Mouse (Mus musculus) midbrain, embryonic 12.5 days (tissue): Measurements from ENCODE around the gene Med18. TPM values are rescaled to one million over a fixed set of nuclear protein-coding genes. Genes with fewer than 3 reads are reported as not detected.

ENCODE experiments used
- ATAC-seq: fragments of 200-750 bp; cut with Nextera tagmentation; 2 replicates; pipeline ENCODE4 v1.8.0; 2017; ENCODE audit warnings: low read depth, moderate TSS enrichment, moderate library complexity; ENCODE audit not compliant: low FRiP score
- H3K27ac ChIP-seq: fragments of 300-500 bp; sonication (generic); replicated peaks from 2 replicates; pipeline ENCODE4 v1.5.1; 2016; ENCODE audit warnings: mild to moderate bottlenecking
- H3K27me3 ChIP-seq: fragments of 300-500 bp; sonication (generic); 2 replicates; pipeline ENCODE4 v1.6.1; 2016; ENCODE audit warnings: mild to moderate bottlenecking
- H3K36me3 ChIP-seq: fragments of 300-500 bp; sonication (generic); 2 replicates; pipeline ENCODE4 v1.6.1; 2016
- H3K4me1 ChIP-seq: fragments of 300-500 bp; sonication (generic); 2 replicates; pipeline ENCODE4 v1.6.1; 2016
- H3K4me2 ChIP-seq: fragments of 300-500 bp; sonication (generic); replicated peaks from 2 replicates; pipeline ENCODE4 v1.6.1; 2016; ENCODE audit warnings: mild to moderate bottlenecking, moderate library complexity
- H3K4me3 ChIP-seq: fragments of 300-500 bp; sonication (generic); 2 replicates; pipeline ENCODE4 v1.5.1; 2016; ENCODE audit warnings: mild to moderate bottlenecking
- H3K9ac ChIP-seq: fragments of 300-500 bp; sonication (generic); replicated peaks from 2 replicates; pipeline ENCODE4 v1.6.1; 2016; ENCODE audit warnings: mild to moderate bottlenecking, moderate library complexity
- H3K9me3 ChIP-seq: fragments of 300-500 bp; sonication (generic); 2 replicates; pipeline ENCODE4 v1.6.1; 2016; ENCODE audit warnings: mild to moderate bottlenecking
- WGBS: fragments of 180-500 bp; shearing (Covaris S2); methylation state at CpG from one replicate; pipeline ENCODE4 v1.1.7; 2016; 5-methylcytosine and 5-hydroxymethylcytosine counted together
- polyA plus RNA-seq: library from polyadenylated mRNA; unstranded; fragments of >200 nt; fragmentation: Nextera tagmentation; extraction: Ambion mirVana; gene quantifications from 2 replicates; pipeline ENCODE4 v1.2.1, GENCODE M21; 2016

Med18 gene
- 22.2 and 27.3 TPM in 2 replicates for polyA plus RNA-seq

- H3K36me3 ChIP-seq = peaks cover 24% of the 10 kb centered on the region
- under 1% methylated on average over 44 of the region's 44 CpGs for WGBS
- peaks cover 17% of the 10 kb centered on the region for H3K4me1 ChIP-seq
- no peaks in the 10 kb centered on the region for H3K9me3 ChIP-seq
- H3K9ac ChIP-seq = peak within 1 kb of the TSS; percentile 83
- H3K4me2 ChIP-seq = peak within 1 kb of the TSS; percentile 74
- H3K4me3 ChIP-seq = peak within 1 kb of the TSS; percentile 90
- ATAC-seq = peak; percentile 95
- H3K27me3 ChIP-seq = no peaks in the 10 kb centered on the region
- no peak within 1 kb of the TSS; the same call in 1 of the 2 replicates for H3K27ac ChIP-seq
Measured at GRCm38 (mm10) chr4:132463430-132464254, at the start of gene Med18. TSS of gene Med18 (minus strand) at chr4:132463921.

- Histone ChIP-seq H3K4me2 (no peak overlapping the region), H3K4me3 (no peak overlapping the region), H3K36me3 (no peaks in the 10 kb centered on the region), H3K4me1 (peaks cover 22% of the 10 kb centered on the region), H3K27ac (no peak overlapping the region), H3K9me3 (no peaks in the 10 kb centered on the region), H3K27me3 (peaks cover 16% of the 10 kb centered on the region), H3K9ac (no peak overlapping the region)
- 72% methylated on average over 3 of the region's 3 CpGs for WGBS
- no peak for ATAC-seq
Measured at GRCm38 (mm10) chr4:132512080-132512479, 48.4 kb upstream of the Med18 start.

GRCm38 (mm10) chr4:132510352-132510798, 46.7 kb upstream of the Med18 start, which contains the start of gene Sesn2:
TSS of gene Sesn2 (minus strand) at chr4:132510501.
- WGBS = 1% methylated on average over 31 of the region's 32 CpGs
- Histone ChIP-seq H3K27me3 (peaks cover 16% of the 10 kb centered on the region), H3K4me1 (peaks cover 24% of the 10 kb centered on the region), H3K9ac (peak within 1 kb of the TSS; percentile 71), H3K9me3 (no peaks in the 10 kb centered on the region), H3K4me3 (peak within 1 kb of the TSS; percentile 80), H3K4me2 (peak within 1 kb of the TSS; percentile 87), H3K36me3 (no peaks in the 10 kb centered on the region), H3K27ac (peak within 1 kb of the TSS; percentile 82)
- peak; percentile 92 for ATAC-seq

GRCm38 (mm10) chr4:132509621-132510296, 46.0 kb upstream of the Med18 start:
- Histone ChIP-seq H3K4me1 (peaks cover 20% of the 10 kb centered on the region), H3K4me2 (peak overlapping the region; percentile 87), H3K9me3 (no peaks in the 10 kb centered on the region), H3K36me3 (no peaks in the 10 kb centered on the region), H3K27ac (peak overlapping the region; percentile 82), H3K9ac (peak overlapping the region; percentile 71), H3K27me3 (peaks cover 16% of the 10 kb centered on the region), H3K4me3 (peak overlapping the region; percentile 80)
- under 1% methylated on average over 51 of the region's 52 CpGs for WGBS
- peak; percentile 78 for ATAC-seq

- Histone ChIP-seq H3K27me3 (peaks cover 6% of the 10 kb centered on the region), H3K36me3 (no peaks in the 10 kb centered on the region), H3K4me2 (no peak overlapping the region), H3K27ac (no peak overlapping the region), H3K4me3 (no peak overlapping the region), H3K9ac (no peak overlapping the region), H3K4me1 (peaks cover 14% of the 10 kb centered on the region), H3K9me3 (no peaks in the 10 kb centered on the region)
- WGBS = 36% methylated on average over 2 of the region's 2 CpGs
- ATAC-seq = no peak
Measured at GRCm38 (mm10) chr4:132507210-132507609, 43.5 kb upstream of the Med18 start.

- no peaks in the 10 kb centered on the region for H3K9me3 ChIP-seq
- H3K4me1 ChIP-seq = peaks cover 14% of the 10 kb centered on the region
- H3K27ac ChIP-seq = no peak overlapping the region
- no peaks in the 10 kb centered on the region for H3K36me3 ChIP-seq
- H3K27me3 ChIP-seq = peaks cover 3% of the 10 kb centered on the region; the same call in 1 of the 2 replicates
- H3K9ac ChIP-seq = no peak overlapping the region
- no peak overlapping the region for H3K4me2 ChIP-seq
- no peak for ATAC-seq
- WGBS = 75% methylated on average over 6 of the region's 6 CpGs
- H3K4me3 ChIP-seq = no peak overlapping the region
Measured at GRCm38 (mm10) chr4:132506250-132506649, 42.5 kb upstream of the Med18 start.

- Histone ChIP-seq H3K9ac (no peak overlapping the region), H3K36me3 (no peaks in the 10 kb centered on the region), H3K4me2 (no peak overlapping the region), H3K9me3 (no peaks in the 10 kb centered on the region), H3K27me3 (peaks cover 3% of the 10 kb centered on the region; the same call in 1 of the 2 replicates), H3K4me1 (peaks cover 14% of the 10 kb centered on the region), H3K4me3 (no peak overlapping the region), H3K27ac (no peak overlapping the region)
- 24% methylated on average over 10 of the region's 10 CpGs for WGBS
- ATAC-seq = no peak
Measured at GRCm38 (mm10) chr4:132505800-132506199, 42.1 kb upstream of the Med18 start.

GRCm38 (mm10) chr4:132505034-132505738, 41.5 kb upstream of the Med18 start:
- no peak for ATAC-seq
- Histone ChIP-seq H3K9me3 (no peaks in the 10 kb centered on the region), H3K9ac (no peak overlapping the region), H3K36me3 (no peaks in the 10 kb centered on the region), H3K4me3 (no peak overlapping the region), H3K4me2 (no peak overlapping the region), H3K4me1 (peaks cover 12% of the 10 kb centered on the region), H3K27me3 (peaks cover 3% of the 10 kb centered on the region; the same call in 1 of the 2 replicates), H3K27ac (no peak overlapping the region)
- WGBS = 60% methylated on average over 6 of the region's 6 CpGs

GRCm38 (mm10) chr4:132503344-132503743, 39.6 kb upstream of the Med18 start:
- Histone ChIP-seq H3K27me3 (peaks cover 3% of the 10 kb centered on the region; the same call in 1 of the 2 replicates), H3K36me3 (peaks cover 7% of the 10 kb centered on the region; the same call in 1 of the 2 replicates), H3K4me1 (0 out of 2 replicates have a peak, but pooled peaks cover 5% of the 10 kb centered on the region), H3K27ac (no peak overlapping the region), H3K4me2 (no peak overlapping the region), H3K9ac (no peak overlapping the region), H3K9me3 (no peaks in the 10 kb centered on the region), H3K4me3 (no peak overlapping the region)
- ATAC-seq = no peak
- 85% methylated on average over 11 of the region's 11 CpGs for WGBS

GRCm38 (mm10) chr4:132501639-132502038, 37.9 kb upstream of the Med18 start:
- no peak for ATAC-seq
- Histone ChIP-seq H3K27me3 (no peaks in the 10 kb centered on the region), H3K4me1 (0 out of 2 replicates have a peak, but pooled peaks cover 5% of the 10 kb centered on the region), H3K4me3 (no peak overlapping the region), H3K9me3 (no peaks in the 10 kb centered on the region), H3K9ac (no peak overlapping the region), H3K4me2 (no peak overlapping the region), H3K36me3 (peaks cover 22% of the 10 kb centered on the region), H3K27ac (no peak overlapping the region)
- WGBS = 96% methylated on average over 6 of the region's 6 CpGs

- no peak overlapping the region for H3K27ac ChIP-seq
Measured at GRCm38 (mm10) chr4:132494271-132494918, 30.7 kb upstream of the Med18 start.

More at GRCm38 (mm10) chr4:132494271-132494918, 30.7 kb upstream of the Med18 start:
- H3K4me2 ChIP-seq = no peak overlapping the region
- no peak overlapping the region for H3K4me3 ChIP-seq
- no peaks in the 10 kb centered on the region for H3K9me3 ChIP-seq
- no peak overlapping the region for H3K9ac ChIP-seq
- no peaks in the 10 kb centered on the region for H3K4me1 ChIP-seq
- no peaks in the 10 kb centered on the region for H3K27me3 ChIP-seq
- H3K36me3 ChIP-seq = peaks cover 47% of the 10 kb centered on the region
- 94% methylated on average over 20 of the region's 20 CpGs for WGBS
- no peak for ATAC-seq
